Mouse (Mus musculus) ES-CJ7 (cell line): ENCODE measurements around the gene Tcf25.

Experiments
- DNase-seq: peaks from one replicate; pipeline ENCODE4 v3.0.0; 2011; ENCODE audit warnings: low read depth, low spot score

Gene Tcf25

GRCm38 (mm10) chr8:123410049-123410587, 36.6 kb downstream of the Tcf25 start:
- peak; percentile 36 for DNase-seq

- no peak for DNase-seq
These were observed 37.2 kb downstream of the Tcf25 start for GRCm38 (mm10) chr8:123410788-123411187.

DNA sequence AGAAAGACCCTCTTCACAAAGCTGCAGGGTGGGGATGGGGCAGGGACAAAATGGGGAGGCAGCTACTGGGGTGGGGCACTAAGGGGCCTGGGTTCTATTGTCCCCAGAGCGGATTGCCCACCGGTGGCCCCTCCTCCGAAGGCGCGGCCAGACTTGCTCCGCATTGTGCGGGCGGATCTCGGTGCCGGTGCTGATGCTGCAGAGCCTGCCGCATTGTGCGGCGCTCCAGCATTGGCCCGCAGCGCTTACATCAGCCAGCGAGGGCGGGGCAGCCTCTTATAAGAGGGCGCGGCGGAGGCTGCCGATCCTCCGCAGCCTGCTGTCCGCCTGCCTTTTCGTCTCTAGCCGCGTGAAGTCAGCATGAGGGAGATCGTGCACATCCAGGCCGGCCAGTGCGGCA, 37.7 kb downstream of the Tcf25 start, which contains the start of gene Tubb3:
Gene Tubb3, plus strand, starts transcription at position 179 of the 400 bp plus-strand sequence.
- DNase-seq = peak; percentile 94

GRCm38 (mm10) chr8:123411781-123412327, 38.3 kb downstream of the Tcf25 start:
- DNase-seq = peak; percentile 87

- peak; percentile 98 for DNase-seq
These were observed 39.1 kb downstream of the Tcf25 start for GRCm38 (mm10) chr8:123412560-123413170.

DNA sequence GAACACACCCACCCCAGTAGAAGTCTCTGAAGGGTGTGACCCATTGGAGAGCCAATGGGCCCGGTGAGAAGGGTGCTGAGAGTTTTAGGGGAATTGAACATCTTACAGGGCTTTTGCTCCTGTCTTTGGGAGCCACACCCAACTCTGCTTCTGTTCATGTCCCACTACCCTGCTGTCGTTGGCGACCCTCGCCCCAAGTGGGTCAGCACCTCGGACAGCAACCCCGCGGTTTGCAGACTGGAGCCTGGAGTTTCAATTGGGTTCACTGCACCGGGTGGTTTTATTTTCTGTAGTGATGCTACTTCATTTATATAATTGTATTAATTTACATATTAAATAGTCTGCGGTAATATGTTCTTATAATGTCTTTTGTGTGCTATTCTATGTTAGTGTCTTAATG, 40.7 kb downstream of the Tcf25 start:
- DNase-seq = peak; percentile 57

DNA sequence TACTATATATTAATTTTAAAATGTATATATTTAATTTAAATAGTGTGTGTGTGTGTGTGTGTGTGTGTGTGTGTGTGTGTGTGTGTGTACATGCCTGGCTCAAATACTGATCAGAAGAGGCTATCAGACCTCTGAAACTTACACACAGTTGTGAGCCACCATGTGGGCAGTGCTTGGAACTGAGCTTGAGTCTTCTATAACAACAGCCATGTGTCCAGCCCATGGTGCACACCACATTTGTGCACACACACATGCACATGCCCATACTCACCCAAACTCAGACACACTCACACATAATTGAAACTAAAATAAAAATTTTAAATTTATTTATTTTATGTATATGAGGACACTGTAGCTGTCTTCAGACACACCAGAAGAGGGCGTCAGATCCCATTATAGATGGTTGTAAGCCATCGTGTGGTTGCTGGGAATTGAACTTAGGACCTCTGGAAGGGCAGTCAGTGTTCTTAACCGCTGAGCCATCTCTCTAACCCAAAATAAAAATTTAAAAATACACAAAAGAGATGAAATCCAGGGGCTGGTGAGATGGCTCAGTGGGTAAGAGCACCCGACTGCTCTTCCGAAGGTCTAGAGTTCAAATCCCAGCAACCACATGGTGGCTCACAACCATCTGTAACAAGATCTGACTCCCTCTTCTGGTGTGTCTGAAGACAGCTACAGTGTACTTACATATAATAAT, 41.6 kb downstream of the Tcf25 start:
- peak; percentile 51 for DNase-seq

- peak; percentile 88 for DNase-seq
These were observed 42.7 kb downstream of the Tcf25 start for GRCm38 (mm10) chr8:123415967-123416943.

GRCm38 (mm10) chr8:123416944-123417555, 43.5 kb downstream of the Tcf25 start:
- peak; percentile 6 for DNase-seq

DNA sequence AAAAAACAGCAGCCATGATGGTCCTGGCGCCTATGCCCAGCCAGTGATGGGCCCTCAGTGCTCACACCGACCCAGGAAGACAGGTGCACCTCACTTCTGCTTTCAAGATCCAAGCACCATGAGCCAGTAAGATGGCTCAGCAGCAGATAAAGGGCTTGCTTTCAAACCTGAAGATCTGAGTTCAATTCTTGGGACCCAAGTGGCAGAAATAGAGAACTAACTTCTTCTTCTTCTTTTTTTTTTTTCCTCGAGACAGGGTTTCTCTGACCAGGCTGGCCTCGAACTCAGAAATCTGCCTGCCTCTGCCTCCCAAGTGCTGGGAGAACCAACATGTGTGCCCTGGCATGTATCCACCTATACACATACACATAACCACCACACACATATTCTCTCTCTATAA, 46.2 kb downstream of the Tcf25 start:
- DNase-seq = peak; percentile 1

DNA sequence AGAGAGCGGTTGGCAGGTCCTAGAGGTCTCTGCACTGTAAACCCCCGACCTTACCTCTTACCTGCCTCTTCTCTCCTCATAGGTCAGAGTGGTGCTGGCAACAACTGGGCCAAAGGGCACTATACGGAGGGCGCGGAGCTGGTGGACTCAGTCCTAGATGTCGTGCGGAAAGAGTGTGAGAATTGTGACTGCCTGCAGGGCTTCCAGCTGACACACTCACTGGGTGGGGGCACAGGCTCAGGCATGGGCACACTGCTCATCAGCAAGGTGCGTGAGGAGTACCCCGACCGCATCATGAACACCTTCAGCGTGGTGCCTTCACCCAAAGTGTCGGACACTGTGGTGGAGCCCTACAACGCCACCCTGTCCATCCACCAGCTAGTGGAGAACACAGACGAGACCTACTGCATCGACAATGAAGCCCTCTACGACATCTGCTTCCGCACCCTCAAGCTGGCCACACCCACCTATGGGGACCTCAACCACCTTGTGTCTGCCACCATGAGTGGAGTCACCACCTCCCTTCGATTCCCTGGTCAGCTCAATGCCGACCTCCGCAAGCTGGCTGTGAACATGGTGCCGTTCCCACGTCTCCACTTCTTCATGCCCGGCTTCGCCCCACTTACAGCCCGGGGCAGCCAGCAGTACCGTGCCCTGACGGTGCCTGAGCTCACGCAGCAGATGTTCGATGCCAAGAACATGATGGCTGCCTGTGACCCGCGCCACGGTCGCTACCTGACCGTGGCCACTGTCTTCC, 47.1 kb downstream of the Tcf25 start:
- peak; percentile 9 for DNase-seq

DNA sequence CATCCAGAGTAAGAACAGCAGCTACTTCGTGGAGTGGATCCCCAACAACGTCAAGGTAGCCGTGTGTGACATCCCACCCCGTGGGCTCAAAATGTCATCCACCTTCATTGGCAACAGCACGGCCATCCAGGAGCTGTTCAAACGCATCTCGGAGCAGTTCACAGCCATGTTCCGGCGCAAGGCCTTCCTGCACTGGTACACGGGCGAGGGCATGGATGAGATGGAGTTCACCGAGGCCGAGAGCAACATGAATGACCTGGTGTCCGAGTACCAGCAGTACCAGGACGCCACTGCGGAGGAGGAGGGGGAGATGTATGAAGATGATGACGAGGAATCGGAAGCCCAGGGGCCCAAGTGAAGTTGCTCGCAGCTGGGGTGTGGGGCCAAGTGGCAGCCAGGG, 47.8 kb downstream of the Tcf25 start:
- DNase-seq = no peak

DNA sequence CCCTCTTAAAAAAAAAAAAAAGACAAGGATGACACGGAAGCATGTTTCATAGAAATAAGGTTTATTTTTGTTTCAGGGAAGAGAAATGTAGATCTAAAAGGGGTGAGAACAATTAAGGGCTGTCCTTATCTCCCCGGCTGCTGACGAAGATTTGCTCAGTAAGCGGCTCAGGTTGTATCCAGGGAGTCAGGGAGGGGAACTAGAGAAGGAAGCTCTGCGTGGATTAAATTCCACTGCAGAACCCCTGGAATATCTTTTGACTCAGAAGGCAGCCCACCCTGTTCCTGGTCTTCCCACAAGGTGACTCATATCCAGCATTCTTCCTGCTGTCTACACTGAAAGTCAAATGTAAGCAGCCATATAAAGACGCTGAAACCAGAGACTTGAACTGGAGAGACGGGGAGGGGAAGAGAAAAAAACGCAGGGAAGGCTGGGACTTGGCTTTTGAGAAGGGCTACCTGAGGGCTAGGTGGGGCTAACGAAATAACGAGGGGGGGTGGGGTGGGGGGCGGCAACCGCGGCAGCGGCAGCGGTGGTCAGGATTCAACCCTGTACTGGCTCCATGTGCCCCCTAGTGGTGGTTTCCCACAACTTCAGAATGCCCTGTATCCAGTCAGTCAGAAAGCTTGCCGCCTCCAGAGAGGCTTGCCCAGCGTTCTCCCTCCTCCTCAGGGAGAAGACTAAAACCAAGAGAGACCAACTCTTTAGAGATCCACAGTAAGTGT, 48.7 kb downstream of the Tcf25 start:
- DNase-seq = peak; percentile 93

- DNase-seq = no peak
These were observed 49.2 kb downstream of the Tcf25 start for GRCm38 (mm10) chr8:123422781-123423159.

DNA sequence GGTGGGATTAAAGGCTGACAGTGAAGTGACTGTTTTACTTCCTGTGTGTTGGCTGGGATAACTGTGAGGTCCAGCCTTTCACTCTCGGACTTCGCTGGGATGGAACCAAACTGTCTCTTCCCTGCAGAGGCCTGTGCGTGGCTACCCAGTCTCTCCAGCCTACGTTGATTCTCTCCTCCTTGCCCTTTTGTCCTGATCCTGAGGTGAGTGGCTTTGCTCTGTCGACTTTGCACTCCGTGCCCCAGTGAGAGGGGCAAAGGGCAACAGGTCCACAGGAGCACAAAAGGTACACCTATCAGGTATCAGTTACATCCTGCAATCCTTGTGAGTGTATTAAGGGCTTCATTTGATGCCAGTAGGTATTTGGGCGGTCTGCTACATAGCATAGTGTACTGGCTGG, 49.9 kb downstream of the Tcf25 start, which contains the start of gene Def8:
Gene Def8, plus strand, starts transcription at position 87 of the 400 bp plus-strand sequence.
- DNase-seq = peak; percentile 3

DNA sequence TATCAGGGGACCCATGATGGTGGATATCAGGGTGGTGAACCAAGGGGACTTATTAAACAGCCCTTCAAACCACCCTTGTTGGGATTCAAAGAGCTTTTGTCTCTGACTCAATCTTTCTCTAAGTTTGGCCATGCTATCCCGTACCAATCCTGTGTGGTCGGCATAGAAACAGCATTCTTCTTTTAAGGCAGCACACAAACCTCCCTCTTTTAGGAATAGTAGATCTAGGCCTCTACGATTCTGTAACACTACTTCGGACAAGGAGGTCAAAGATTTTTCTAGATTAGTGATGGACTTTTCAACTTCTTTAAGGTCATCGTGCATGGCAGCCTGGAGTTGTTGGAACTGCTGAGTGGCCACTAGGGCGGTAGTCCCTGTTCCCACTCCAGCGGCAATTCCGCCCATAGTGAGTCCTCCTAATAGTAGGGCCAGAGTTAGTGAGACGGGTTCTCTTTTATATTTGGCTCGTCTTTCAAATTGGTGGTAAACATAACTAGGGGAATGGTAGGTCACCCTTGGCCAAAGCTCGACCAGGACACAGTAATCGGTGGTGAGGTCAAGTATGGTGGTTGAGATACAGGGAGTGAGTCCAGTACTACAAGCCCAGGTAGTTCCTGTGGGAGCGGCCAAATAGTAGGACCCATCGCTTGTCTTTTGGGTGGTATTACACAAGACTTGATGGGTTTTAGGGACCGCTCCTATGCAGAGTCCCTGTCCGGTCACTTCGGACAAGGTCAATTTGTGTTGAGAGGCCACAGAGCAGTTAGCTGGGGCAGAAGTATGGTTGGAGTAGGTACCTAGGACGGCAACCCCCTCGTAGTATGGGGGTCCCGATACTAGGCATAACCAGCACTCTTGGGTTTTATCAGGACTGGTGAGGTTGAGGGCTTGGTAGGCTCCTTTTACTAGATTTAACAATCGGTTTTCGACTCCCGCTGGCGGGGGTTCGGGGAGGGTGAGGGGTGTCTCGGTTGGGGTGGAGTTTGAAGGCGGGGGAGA, 53.3 kb downstream of the Tcf25 start:
- DNase-seq = no peak

GRCm38 (mm10) chr8:123427639-123428275, 54.2 kb downstream of the Tcf25 start:
- no peak for DNase-seq

DNA sequence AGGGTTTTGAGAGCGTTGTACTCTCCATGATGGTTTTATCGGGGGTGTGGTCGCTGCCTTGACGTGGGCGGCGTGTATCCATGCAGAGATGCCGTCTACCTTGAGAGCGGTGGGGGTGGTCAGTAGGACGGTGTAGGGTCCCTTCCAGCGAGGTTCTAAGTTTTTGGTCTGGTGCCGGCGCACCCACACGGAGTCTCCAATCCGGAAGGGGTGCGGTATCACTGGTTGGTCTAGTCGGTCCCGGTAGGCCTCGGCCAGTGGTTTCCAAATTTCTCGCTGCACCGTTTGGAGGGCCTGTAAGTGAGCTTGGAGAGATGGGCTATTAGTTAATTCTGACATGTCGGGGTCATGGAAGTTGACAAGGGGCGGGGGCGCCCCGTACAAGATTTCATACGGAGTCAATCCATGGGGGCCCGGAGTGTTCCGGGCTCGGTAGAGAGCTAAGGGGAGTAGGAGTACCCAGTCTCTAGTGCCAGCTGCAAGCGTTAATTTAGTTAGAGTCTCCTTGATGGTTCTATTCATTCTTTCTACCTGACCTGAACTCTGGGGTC, 54.9 kb downstream of the Tcf25 start:
- no peak for DNase-seq
